Mouse (Mus musculus): Measurements from ENCODE around the gene Vmn2r107.

The Vmn2r107 gene

GRCm38 (mm10) chr17:20344942-20345341, at the start of gene Vmn2r107:
Gene Vmn2r107, plus strand, starts transcription at chr17:20345242.
- no peak for DNase-seq (ENCODE audit: low spot score in 2 of 2)

- no peak for DNase-seq (ENCODE audit: low spot score in 2 of 2)
Observed at GRCm38 (mm10) chr17:20305790-20306189, 39.3 kb upstream of the Vmn2r107 start.

- DNase-seq (ENCODE audit: low spot score in 2 of 2) = no peak
Observed at GRCm38 (mm10) chr17:20399105-20399504, 54.1 kb downstream of the Vmn2r107 start.

DNA sequence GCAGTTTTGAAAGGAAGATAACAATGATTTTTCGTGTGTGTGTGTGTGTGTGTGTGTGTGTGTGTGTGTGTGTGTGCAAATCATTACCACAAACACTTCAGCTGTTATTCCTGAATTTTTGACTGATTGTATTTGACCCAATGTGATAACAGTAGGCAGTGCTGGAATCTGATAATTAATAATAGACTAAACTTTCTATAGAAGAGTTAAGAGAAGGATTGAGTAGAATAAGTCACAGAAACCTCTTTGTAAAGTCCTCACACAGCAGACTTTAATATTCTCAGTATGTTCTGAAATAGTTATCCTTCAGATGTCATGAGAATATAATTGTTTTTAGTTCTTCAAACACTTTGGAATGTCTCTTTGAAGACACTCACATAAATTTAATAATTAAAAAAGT, 68.8 kb downstream of the Vmn2r107 start, which contains the start of gene Vmn1r224:
TSS of gene Vmn1r224 (plus strand) at position 301 of the 400 bp plus-strand sequence.
- DNase-seq (ENCODE audit: low spot score in 2 of 2) = no peak
